Mouse (Mus musculus) midbrain, postnatal 0 days (tissue): ENCODE data around the gene Chad. TPM values are rescaled to one million over a fixed set of nuclear protein-coding genes. Genes with fewer than 3 reads are reported as not detected.

Experiments used
- ATAC-seq: fragments of 200-750 bp; cut with Nextera tagmentation; 2 replicates; pipeline ENCODE4 v1.8.0; 2017; ENCODE audit warnings: moderate number of reproducible peaks, mild to moderate bottlenecking, moderate TSS enrichment, moderate library complexity; ENCODE audit not compliant: low FRiP score
- DNase-seq: peaks from one replicate; pipeline ENCODE4 v3.0.0-alpha.2; 2015; ENCODE audit warnings: low spot score
- H3K27ac ChIP-seq: fragments of 300-500 bp; sonication (generic); 2 replicates; pipeline ENCODE4 v1.5.1; 2014; ENCODE audit warnings: low read depth, mild to moderate bottlenecking, low read length, mixed read lengths
- H3K27me3 ChIP-seq: fragments of 300-500 bp; sonication (generic); 2 replicates; pipeline ENCODE4 v1.6.1; 2014; ENCODE audit warnings: low read length, control low read depth, mixed read lengths; ENCODE audit not compliant: insufficient read depth
- H3K36me3 ChIP-seq: fragments of 300-500 bp; sonication (generic); 2 replicates; pipeline ENCODE4 v1.6.1; 2014; ENCODE audit warnings: low read length, control low read depth, mixed read lengths; ENCODE audit not compliant: insufficient read depth
- H3K4me1 ChIP-seq: fragments of 300-500 bp; sonication (generic); 2 replicates; pipeline ENCODE4 v1.6.1; 2014; ENCODE audit warnings: mild to moderate bottlenecking, control low read depth, antibody characterized with exemption, low read length, mixed read lengths; ENCODE audit not compliant: insufficient read depth
- H3K4me2 ChIP-seq: fragments of 300-500 bp; sonication (generic); 2 replicates; pipeline ENCODE4 v1.6.1; 2014; ENCODE audit warnings: low read depth, mild to moderate bottlenecking, low read length, mixed read lengths; ENCODE audit not compliant: poor library complexity, severe bottlenecking
- H3K4me3 ChIP-seq: fragments of 300-500 bp; sonication (generic); 2 replicates; pipeline ENCODE4 v1.5.1; 2014; ENCODE audit warnings: low read depth, mild to moderate bottlenecking, low read length, moderate library complexity
- H3K9ac ChIP-seq: fragments of 300-500 bp; sonication (generic); replicated peaks from 2 replicates; pipeline ENCODE4 v1.6.1; 2014; ENCODE audit warnings: mild to moderate bottlenecking, low read length, moderate library complexity, mixed read lengths; ENCODE audit not compliant: poor library complexity, severe bottlenecking
- H3K9me3 ChIP-seq: fragments of 300-500 bp; sonication (generic); 2 replicates; pipeline ENCODE4 v1.6.1; 2016; ENCODE audit warnings: low read length, control low read depth
- CTCF ChIP-seq: IDR thresholded peaks from 2 replicates; pipeline ENCODE4 v1.5.1; 2016; ENCODE audit warnings: antibody characterized with exemption, mild to moderate bottlenecking
- WGBS: fragments of 180-500 bp; shearing (Covaris S2); extraction: QIAGEN DNeasy Blood & Tissue Kit; methylation state at CpG from one replicate; pipeline ENCODE4 v1.1.7; 2014; 5-methylcytosine and 5-hydroxymethylcytosine counted together
- polyA plus RNA-seq: library from polyadenylated mRNA; unstranded; fragments of >200 nt; fragmentation: Nextera tagmentation; extraction: Ambion mirVana; gene quantifications from 2 replicates; pipeline ENCODE4 v1.2.1, GENCODE M21; 2015
- total RNA-seq: library from RNA; depleted of rRNA; stranded (reverse); fragments of >200 nt; gene quantifications from 2 replicates; pipeline ENCODE4 v1.2.3, GENCODE M21; 2014

Gene Chad
- total and polyA plus RNA-seq, 2 experiments from 2014 or later, result 0.11 to 0.85 TPM

DNA sequence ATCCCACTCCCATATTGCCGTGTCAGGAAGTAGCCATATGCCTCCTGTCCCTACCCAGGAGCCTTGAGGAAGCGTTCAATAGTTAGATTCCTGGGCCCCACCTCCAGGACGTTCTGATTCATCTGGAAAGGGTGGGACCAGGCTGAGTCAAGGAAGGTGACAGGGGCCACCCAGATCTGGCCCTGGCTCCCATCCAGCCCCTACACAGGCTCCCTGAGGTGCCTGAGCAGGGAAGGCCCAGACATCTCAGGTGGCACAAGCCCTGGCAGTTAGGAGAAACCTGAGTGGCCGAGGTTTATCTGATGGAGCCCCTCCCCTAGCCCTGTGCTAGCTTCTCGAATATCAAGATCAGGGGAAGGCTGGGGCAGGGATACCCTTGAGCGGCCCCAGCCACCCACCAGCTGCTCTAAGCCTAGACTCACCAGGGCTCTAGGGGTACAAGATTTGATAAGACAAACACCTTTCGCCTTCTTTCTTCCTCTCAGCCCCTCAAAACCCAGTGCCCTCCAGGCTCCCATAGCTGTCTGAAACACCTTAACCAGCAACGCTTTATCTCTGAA, 26.0 kb upstream of the Chad start:
- no peak for TF ChIP-seq CTCF
- Histone ChIP-seq H3K4me2 (no peak overlapping the region), H3K27ac (no peak overlapping the region), H3K4me1 (no peaks in the 10 kb centered on the region), H3K9me3 (no peaks in the 10 kb centered on the region), H3K9ac (no peak overlapping the region), H3K36me3 (peaks cover 6% of the 10 kb centered on the region; the same call in 1 of the 2 replicates), H3K27me3 (no peaks in the 10 kb centered on the region), H3K4me3 (no peak overlapping the region)
- DNase-seq (no peak), ATAC-seq (no peak)
- WGBS, result 64% methylated on average over 8 of the region's 8 CpGs

DNA sequence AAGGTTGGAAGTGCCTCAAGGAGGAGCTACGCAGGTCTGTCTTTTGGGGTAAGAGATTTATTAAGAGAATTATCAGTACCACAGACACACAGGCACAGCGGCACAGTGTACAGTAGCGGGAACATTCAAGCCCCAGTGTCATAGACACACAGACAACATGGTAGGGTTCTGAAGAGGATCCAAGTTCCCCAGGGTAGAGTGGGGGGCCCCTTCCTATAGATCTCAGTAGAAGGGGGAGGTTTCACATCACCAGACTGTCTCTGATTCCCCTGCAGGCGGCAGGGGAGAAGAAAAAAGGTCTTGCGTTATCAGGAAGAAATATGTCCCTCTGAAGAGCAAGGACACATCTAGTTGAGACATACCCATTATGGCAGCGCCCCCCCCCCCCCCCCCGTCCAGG, 25.1 kb upstream of the Chad start:
- no peaks in the 10 kb centered on the region for H3K9me3 ChIP-seq
- H3K27me3 ChIP-seq, result no peaks in the 10 kb centered on the region
- no peak overlapping the region for H3K4me2 ChIP-seq
- ATAC-seq (no peak), DNase-seq (no peak)
- no peaks in the 10 kb centered on the region for H3K4me1 ChIP-seq
- H3K36me3 ChIP-seq, result peaks cover 6% of the 10 kb centered on the region; the same call in 1 of the 2 replicates
- 83% methylated on average over 7 of the region's 7 CpGs for WGBS
- H3K9ac ChIP-seq, result no peak overlapping the region
- no peak for TF ChIP-seq CTCF
- H3K27ac ChIP-seq, result no peak overlapping the region
- no peak overlapping the region for H3K4me3 ChIP-seq

DNA sequence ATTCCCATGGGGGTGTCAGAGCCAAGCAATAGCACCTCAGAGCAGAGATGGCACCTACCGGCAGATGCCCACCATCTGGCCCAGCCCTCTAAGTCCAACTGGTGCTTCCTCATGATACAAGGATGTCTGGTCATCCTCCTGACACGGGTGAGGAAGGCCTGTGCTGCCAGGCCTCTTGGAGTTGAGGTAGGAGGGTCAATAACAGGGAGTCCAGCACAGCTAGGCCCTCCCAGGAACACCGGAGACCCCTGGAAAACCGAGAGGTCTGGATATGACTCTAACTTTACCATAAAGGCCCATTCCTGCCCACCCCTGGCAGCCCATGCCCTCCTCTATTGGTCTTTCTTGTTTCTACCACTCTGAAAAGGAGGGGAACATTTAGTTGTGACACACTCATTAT, 22.4 kb upstream of the Chad start:
- no peaks in the 10 kb centered on the region for H3K9me3 ChIP-seq
- H3K4me2 ChIP-seq, result no peak overlapping the region
- H3K9ac ChIP-seq, result no peak overlapping the region
- 90% methylated on average over 4 of the region's 4 CpGs for WGBS
- DNase-seq (no peak), ATAC-seq (no peak)
- peaks cover 6% of the 10 kb centered on the region; the same call in 1 of the 2 replicates for H3K36me3 ChIP-seq
- no peak overlapping the region for H3K4me3 ChIP-seq
- no peaks in the 10 kb centered on the region for H3K27me3 ChIP-seq
- H3K4me1 ChIP-seq, result no peaks in the 10 kb centered on the region; the same call in 1 of the 2 replicates
- no peak for TF ChIP-seq CTCF
- no peak overlapping the region for H3K27ac ChIP-seq

GRCm38 (mm10) chr11:94543344-94543743, 21.5 kb upstream of the Chad start:
- TF ChIP-seq CTCF, result no peak
- Histone ChIP-seq H3K4me1 (no peaks in the 10 kb centered on the region; the same call in 1 of the 2 replicates), H3K27ac (no peak overlapping the region), H3K9me3 (no peaks in the 10 kb centered on the region), H3K4me3 (no peak overlapping the region), H3K4me2 (no peak overlapping the region), H3K9ac (no peak overlapping the region), H3K27me3 (no peaks in the 10 kb centered on the region), H3K36me3 (peaks cover 5% of the 10 kb centered on the region; the same call in 1 of the 2 replicates)
- 76% methylated on average over 12 of the region's 12 CpGs for WGBS
- DNase-seq, result no peak
- ATAC-seq, result no peak

DNA sequence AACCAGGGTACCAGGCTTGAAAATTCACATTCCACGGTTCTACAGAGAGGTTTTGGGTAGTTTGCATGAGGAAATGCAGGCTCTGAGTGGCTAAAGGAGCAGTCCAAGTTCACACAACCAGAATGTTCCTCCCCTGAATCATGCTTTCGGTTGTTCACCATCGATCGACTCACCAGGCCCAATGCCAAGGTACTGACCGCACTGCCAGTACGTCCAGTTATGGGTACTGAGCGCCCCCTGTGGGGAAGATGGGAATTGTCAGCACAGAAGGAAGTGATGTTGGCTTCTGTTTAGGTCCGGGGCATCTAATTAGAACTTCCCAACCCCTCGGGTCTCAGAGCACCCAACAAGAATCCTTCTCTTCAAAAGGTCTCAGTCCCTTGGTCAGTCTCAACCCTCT, 20.9 kb upstream of the Chad start:
- H3K4me1 ChIP-seq, result no peaks in the 10 kb centered on the region; the same call in 1 of the 2 replicates
- ATAC-seq (no peak), DNase-seq (peak; percentile 94)
- no peak overlapping the region for H3K27ac ChIP-seq
- no peaks in the 10 kb centered on the region for H3K9me3 ChIP-seq
- 32% methylated on average over 9 of the region's 9 CpGs for WGBS
- TF ChIP-seq CTCF, result peak; percentile 88
- H3K4me3 ChIP-seq, result no peak overlapping the region
- H3K4me2 ChIP-seq, result 0 out of 2 replicates have a peak overlapping the region, but pooled peaks have one; percentile 2
- H3K9ac ChIP-seq, result no peak overlapping the region
- H3K27me3 ChIP-seq, result no peaks in the 10 kb centered on the region
- peaks cover 4% of the 10 kb centered on the region; the same call in 1 of the 2 replicates for H3K36me3 ChIP-seq

DNA sequence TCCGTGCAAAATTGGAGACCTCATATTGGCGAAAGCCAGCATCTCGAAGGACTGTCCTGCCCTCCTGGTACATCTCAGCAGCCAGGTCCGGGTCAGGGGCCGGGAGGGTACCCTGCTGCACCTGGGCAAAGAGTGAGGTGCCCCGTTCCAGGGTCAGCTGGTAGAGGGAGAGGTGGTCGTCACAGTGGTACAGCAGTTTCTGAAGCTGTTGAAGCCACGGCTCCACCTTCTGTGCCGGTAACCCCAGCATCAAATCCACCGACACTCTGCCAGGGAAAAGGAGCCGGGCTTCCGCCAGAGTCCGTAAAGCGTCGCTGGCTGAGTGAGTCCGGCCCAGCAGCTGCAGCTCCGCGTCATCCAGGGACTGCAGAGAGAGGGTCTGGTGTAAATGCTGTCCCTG, 20.4 kb upstream of the Chad start:
- peak overlapping the region; percentile 2; the same call in 1 of the 2 replicates for H3K4me2 ChIP-seq
- whole genome bisulfite sequencing, result 50% methylated on average over 18 of the region's 18 CpGs
- no peaks in the 10 kb centered on the region for H3K27me3 ChIP-seq
- no peak for TF ChIP-seq CTCF
- peaks cover 4% of the 10 kb centered on the region; the same call in 1 of the 2 replicates for H3K36me3 ChIP-seq
- H3K4me3 ChIP-seq, result no peak overlapping the region
- H3K9ac ChIP-seq, result no peak overlapping the region
- no peaks in the 10 kb centered on the region for H3K9me3 ChIP-seq
- H3K4me1 ChIP-seq, result no peaks in the 10 kb centered on the region; the same call in 1 of the 2 replicates
- ATAC-seq (no peak), DNase-seq (no peak)
- no peak overlapping the region for H3K27ac ChIP-seq
